Mouse (Mus musculus) kidney, postnatal 4 days (tissue): ENCODE measurements around the gene Lyl1.
A peak's percentile ranks its signal among the peaks of the same experiment; 100 is the strongest.

Experiments used
- DNase-seq, 2 experiments: peaks; one replicate each; pipeline ENCODE4 v3.0.0; 2021; ENCODE audit warnings: mixed read lengths in 2 of 2

Lyl1 gene

DNA sequence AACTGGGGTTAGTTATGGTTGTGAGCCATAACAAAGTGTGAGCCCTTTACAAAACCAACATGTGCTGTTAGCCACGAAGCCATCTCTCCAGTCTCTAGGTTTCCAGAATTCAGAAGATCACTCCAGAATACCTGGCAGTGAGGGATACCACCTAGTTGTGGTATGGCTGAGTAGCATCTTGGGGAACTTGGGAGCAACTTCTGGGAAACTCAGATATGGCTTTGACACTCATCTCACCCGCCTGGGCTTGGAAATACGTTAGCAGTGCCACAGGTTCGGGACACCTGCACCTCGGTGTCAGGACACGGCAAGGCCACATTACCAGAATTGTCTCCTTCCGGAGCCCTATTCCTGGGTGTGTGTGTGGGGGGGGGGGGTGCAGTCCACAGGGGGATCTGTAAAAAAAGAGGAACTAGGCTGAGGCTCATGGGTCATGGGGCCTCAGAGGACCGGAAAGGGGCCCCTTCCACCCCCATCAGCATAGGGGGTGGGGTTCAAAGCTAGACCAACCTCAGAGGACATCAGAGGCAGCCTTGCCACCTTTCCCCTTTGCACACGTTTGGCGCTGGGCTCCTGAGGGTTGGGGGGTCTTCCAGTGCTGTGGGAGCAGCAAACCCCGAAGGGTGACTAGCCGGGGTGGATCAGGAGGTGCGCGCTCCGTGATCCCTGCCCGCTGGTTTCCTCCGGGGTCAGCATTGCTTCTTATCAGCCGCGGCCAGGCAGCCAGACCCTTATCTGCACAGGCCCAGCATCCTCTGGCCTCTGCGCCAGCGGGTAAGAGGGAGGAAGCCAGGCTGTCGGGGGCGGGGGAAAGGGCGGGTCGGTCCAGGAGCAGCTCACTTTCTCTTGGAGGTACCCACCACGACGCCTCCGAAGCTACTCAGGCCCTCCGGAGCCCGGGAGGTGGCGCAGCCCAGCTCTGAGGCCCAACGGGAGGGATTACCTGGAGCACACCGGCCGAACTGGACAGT, at the start of gene Lyl1:
Gene Lyl1, plus strand, starts transcription at position 517 of the 971 bp plus-strand sequence.
- peak; percentile 71 to 81 for DNase-seq

DNA sequence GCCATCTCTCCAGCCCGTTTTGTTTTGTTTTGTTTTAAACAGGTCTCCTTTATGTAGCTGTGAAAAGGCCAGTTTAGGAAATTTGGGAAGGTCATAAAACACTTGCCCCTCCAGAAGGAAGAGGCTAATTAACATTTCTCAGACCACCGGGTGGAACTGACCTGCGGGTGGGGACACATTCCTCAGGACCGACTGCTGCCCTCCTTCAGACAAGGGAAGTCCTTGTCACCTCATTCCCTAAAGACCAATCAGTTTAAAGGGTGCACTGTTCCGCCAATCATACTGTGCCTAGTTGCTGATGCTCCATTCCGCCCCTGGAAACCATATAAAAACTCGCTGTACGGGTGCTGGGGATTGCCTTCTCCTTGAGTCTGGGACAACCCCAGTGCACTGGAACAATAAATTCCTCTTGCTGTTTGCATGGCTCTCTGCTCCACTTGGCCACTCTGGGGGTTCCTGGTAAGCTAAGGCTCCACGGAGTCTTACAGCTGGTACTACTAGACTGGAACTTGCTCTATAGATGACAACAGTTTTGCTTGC, 48.1 kb upstream of the Lyl1 start:
- DNase-seq: no peak

GRCm38 (mm10) chr8:84654597-84654996, 46.7 kb upstream of the Lyl1 start:
- peak; percentile 31 to 47 for DNase-seq

DNA sequence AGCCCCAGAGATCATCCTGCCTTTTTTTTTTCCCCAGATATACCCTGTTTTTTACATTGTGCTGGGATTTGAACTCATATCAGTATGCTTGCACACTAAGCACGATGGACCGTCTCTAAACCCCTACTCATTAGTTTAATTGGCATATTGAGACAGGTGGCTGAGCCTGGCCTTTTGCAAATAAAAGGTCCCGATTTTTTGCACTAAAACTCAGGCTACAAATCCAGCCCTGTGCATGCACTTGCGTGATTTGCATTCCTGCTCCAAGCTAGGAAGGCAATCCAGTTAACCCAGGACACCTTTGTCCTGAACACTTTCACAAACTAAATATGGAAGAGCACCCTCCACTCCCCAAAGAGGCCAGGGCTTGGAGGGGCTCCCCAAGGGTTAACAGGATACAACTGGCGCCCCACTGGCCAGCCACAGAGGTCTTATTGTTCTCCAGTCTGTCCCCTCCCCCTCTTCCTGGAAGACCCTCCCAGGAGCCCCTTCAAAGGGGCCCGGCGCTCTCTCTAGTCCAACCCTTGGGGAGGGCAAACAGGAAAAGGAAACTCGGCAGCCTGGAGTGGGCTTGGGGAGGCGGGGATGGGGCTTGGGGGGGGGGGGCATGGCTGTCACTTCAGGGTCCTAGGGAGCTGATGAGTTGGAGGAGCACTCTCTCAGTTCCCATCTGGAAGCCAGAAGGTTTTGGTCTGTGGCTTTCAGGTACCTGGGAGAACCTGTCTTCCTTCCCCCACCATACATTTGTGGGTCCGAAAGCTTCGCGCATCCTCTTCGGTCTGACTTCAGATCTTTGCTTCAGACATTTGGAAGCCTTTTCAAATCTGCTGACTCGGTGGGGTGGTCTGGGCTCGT, 45.7 kb upstream of the Lyl1 start:
- DNase-seq: peak; percentile 52 to 69

DNA sequence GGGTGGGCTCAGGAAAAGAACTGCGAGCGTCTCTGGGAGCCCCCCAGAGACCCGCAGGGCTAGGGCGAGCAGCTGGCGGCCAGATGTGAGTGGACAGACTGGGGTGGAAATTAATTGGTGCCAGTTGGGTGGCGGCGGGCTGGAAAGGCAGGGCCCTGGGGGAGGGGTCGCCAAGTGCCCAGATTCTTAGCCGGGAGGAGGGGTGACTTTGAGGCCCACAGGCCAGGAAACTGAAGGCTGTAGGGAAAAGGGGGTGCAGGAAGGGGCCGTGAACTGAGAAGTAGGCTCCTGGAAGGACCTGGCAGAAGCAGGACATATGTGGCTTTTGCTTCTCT, 45.1 kb upstream of the Lyl1 start:
- DNase-seq: peak; percentile 58 to 76

GRCm38 (mm10) chr8:84656641-84657126, 44.6 kb upstream of the Lyl1 start:
- peak; percentile 82 to 91 for DNase-seq

GRCm38 (mm10) chr8:84657203-84657602, 44.1 kb upstream of the Lyl1 start:
- no peak for DNase-seq

- DNase-seq: peak in 1 of 2 experiments; percentile 30
Measured at GRCm38 (mm10) chr8:84657680-84658079, 43.6 kb upstream of the Lyl1 start.

- DNase-seq: no peak
Measured at GRCm38 (mm10) chr8:84658951-84659350, 42.3 kb upstream of the Lyl1 start.

GRCm38 (mm10) chr8:84659936-84660818, 41.1 kb upstream of the Lyl1 start:
- DNase-seq: peak; percentile 72 to 83

DNA sequence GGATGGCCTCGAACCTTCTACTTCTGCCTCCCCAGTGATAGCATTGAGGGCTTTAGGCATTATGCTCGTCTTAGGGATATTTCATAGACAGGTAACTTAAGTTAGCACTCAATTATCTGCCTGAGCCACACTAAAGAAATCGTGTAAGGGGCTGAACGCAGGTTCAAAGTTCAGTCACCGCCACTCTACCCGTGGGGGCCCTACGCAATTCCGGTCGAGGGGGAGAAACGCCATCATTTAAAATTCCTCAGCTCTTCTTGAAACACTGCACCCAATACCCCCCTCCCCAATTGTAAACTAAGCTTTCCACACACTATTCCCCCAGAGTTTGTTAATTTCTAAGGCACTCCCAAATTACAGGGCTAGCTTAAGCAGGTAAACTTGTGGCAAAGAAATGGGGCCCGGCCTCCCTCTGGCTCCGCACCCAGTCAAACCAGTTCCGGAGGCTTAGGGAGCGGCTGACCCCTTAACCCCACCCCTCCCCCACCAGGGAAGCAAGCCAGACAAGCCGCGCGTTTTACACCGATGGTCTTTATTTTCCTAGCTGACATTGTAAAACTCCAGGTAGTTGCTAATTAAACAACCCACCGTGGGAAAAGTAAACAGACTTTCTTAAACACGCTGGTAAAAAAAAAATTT, 40.3 kb upstream of the Lyl1 start:
- peak; percentile 84 to 87 for DNase-seq

DNA sequence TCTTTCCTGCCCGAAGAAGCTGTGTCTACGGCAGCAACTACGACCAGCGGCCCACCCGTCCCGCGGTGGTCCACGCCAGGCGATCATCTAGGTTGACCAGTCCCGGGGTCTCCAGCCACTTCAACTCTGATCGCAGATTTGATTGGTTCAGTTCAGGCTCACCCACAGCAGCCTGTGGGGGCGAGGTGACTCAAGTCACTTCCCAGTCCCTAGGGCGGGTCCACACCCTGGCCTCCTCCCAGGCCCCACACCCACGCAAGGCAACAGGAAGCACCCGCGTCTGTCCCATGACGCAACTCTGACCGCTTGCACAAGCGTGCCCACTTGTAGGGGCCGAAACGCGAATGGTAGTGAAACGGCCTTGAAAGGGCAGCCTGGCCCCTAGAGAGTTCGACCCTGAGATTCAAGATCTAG, 39.8 kb upstream of the Lyl1 start:
- DNase-seq: peak; percentile 81 to 90

- peak; percentile 69 to 82 for DNase-seq
Measured at GRCm38 (mm10) chr8:84661961-84662571, 39.2 kb upstream of the Lyl1 start.

DNA sequence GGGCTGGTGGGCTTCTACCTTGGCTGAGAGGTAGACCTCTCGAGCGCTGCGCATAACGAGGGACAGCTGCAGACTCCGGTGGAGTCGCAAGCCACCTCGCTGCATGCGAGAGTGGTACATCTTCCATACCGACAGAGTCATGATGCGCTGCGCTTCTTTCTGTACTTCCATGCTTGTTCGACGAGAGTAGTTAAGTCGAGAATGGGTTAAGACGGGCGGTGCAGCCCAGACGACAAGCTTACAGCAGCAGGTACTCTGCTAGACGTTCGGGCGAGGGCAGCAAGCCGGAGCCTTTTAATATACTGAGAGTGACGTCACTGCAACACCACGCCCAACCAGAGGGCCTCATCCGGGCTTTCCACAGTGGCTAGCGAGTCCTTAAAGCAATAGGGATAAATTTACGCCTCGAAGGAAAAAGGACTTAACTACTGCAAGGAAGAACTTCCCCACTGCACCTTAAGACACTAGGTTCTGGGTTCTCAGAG, 38.6 kb upstream of the Lyl1 start, which contains the start of gene Ier2:
Gene Ier2, minus strand, starts transcription at position 272 of the 485 bp plus-strand sequence.
- peak; percentile 93 to 95 for DNase-seq

- DNase-seq: peak; percentile 96 to 98
Measured at GRCm38 (mm10) chr8:84663483-84664327, 37.6 kb upstream of the Lyl1 start.

DNA sequence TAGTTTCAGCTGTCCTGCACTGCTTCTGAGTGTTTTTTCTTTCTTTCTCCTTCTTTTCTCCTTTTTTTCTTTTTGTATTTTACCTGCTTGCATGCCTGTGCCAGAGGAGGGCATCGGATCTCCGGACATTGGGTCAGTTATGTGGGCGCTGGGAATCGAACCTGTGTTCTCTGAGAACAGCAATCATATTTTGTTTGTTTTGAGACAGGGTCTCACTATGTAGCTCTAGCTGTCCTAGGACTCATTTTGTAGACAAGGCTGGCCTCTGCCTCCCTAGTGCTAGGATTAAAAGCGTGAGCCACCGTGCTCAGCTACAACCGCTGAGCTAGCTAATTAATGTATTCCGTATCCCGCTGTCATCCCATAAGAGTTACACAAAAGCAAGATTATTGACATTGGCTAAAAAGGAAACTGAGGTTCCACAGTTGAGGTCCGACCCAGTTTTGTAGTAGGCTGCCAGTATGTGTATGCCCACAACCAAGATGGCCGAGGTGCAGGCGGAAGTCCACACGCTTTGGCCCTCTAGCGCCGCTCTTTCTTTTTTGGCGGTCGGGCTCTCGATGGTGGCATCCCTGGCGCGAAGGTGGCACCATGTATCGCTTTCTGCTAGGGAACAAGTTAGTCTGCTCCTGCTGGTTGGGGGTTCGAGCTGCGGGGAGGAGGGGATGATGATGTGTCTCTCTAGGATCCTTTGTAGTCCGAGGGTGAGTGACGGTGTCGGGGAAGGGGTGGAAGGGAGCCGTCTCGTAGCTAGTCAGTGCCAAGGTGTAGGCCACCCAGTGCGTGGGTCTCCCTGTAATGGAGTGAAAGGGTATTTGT, 36.5 kb upstream of the Lyl1 start:
- peak; percentile 85 to 91 for DNase-seq

DNA sequence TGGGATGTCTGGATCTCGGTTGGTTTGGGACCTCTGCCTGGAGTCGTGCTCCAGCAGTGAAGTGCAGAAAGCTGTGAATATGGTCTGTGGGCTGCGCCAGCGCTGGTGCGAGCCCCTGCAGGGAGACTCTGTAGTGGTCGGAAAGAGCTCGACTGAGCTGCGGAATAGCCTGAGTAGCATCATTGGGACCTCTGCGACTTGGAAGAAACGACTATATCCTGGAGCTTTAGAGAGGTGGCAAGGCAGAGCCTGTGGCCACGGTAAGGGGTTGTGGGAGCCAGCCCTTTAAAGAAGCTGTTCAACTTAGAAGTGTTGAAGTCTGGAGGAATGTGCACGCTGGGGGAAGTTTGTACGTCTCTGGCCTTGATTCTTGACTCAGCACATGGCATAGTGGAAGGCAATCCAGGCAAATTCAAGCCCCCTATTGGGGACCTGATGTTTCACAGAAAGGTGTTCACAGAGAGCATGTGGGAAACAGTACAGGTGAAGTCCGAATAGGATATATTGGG, 35.8 kb upstream of the Lyl1 start:
- DNase-seq: no peak

GRCm38 (mm10) chr8:84668081-84668480, 33.2 kb upstream of the Lyl1 start:
- no peak for DNase-seq
